Mouse (Mus musculus): ENCODE measurements around the gene Cped1.

DNA sequence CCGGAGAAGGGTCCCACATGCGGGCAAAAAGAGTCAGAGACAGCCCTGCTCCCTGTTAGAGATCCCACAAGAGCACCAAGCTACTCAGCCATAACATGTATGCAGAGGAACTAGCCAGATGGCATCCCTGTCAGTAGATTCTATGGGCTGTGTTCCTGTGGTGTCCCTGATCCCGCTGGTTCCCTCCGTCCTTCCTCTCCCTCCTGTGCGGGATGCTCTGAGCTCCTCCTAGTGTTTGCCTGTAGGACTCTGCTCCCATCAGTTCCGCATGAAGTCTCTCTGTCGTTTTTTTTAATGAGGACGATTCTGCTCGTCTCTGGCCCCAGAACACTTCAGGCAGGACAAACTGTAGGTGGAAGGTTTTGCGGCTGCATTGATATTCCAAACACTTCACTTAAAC lies 151.1 kb downstream of the Cped1 start:
- no peak for TF ChIP-seq GABPA (IDR thresholded peaks at IDR 0.05; ENCODE audit: low read depth, low read length)
- TF ChIP-seq TCF12 (IDR thresholded peaks at IDR 0.05; ENCODE audit: low read depth, low read length), result no peak
- TF ChIP-seq ZNF384 (IDR thresholded peaks at IDR 0.05; ENCODE audit: low read depth, low read length), result no peak
- no peak for TF ChIP-seq MAX (IDR thresholded peaks at IDR 0.05; ENCODE audit: low read length)
- TF ChIP-seq CTCF (IDR thresholded peaks at IDR 0.05 in 2 of 3, conservative IDR thresholded peaks at IDR 0.05 in 1 of 3; ENCODE audit: control insufficient read depth in 1 of 3, insufficient read depth in 1 of 3, low read depth in 2 of 3, low read length in 3 of 3, poor library complexity in 1 of 3, severe bottlenecking in 1 of 3), result no peak
- TF ChIP-seq E2F4 (IDR thresholded peaks at IDR 0.05; ENCODE audit: borderline replicate concordance, low read depth, low read length), result no peak
- TF ChIP-seq ZKSCAN1 (IDR thresholded peaks at IDR 0.05; ENCODE audit: low read depth, low read length), result no peak
- no peak for TF ChIP-seq NELFE (IDR thresholded peaks at IDR 0.05; ENCODE audit: low read depth, low read length)
- TF ChIP-seq USF1 (IDR thresholded peaks at IDR 0.05; ENCODE audit: low read depth, low read length), result no peak
- TF ChIP-seq MYB (IDR thresholded peaks at IDR 0.05; ENCODE audit: low read depth, low read length), result no peak
